Mouse (Mus musculus) spleen, postnatal 14 days (tissue): ENCODE data around the gene Ppfibp2.
A peak's percentile ranks its signal among the peaks of the same experiment; 100 is the strongest.

ENCODE experiments used
- DNase-seq, 2 experiments: peaks; one replicate each; pipeline ENCODE4 v3.0.0; 2021 to 2022; ENCODE audit warnings: low spot score in 2 of 2

Gene Ppfibp2

GRCm38 (mm10) chr7:107702461-107703380 is 107.7 kb downstream of the Ppfibp2 start:
- DNase-seq, result no peak

GRCm38 (mm10) chr7:107705941-107706340 is 110.9 kb downstream of the Ppfibp2 start:
- no peak for DNase-seq

GRCm38 (mm10) chr7:107707650-107708049 is 112.6 kb downstream of the Ppfibp2 start:
- DNase-seq, result peak; percentile 28 to 33

- DNase-seq, result peak; percentile 47 to 58
These were observed 113.6 kb downstream of the Ppfibp2 start for GRCm38 (mm10) chr7:107708491-107709112.

- DNase-seq, result no peak
These were observed 117.7 kb downstream of the Ppfibp2 start for GRCm38 (mm10) chr7:107712743-107713142.

- DNase-seq, result no peak
These were observed 119.1 kb downstream of the Ppfibp2 start for GRCm38 (mm10) chr7:107714067-107714466.

GRCm38 (mm10) chr7:107720771-107721170 is 125.8 kb downstream of the Ppfibp2 start:
- DNase-seq, result no peak

- DNase-seq, result no peak
These were observed 127.5 kb downstream of the Ppfibp2 start for GRCm38 (mm10) chr7:107722536-107722935.

- no peak for DNase-seq
These were observed 132.5 kb downstream of the Ppfibp2 start for GRCm38 (mm10) chr7:107727538-107727937.

GRCm38 (mm10) chr7:107730587-107730986 is 135.6 kb downstream of the Ppfibp2 start:
- DNase-seq, result no peak

GRCm38 (mm10) chr7:107733162-107733561 is 138.2 kb downstream of the Ppfibp2 start:
- no peak for DNase-seq

GRCm38 (mm10) chr7:107738726-107739125 is 143.7 kb downstream of the Ppfibp2 start:
- no peak for DNase-seq

- no peak for DNase-seq
These were observed 148.0 kb downstream of the Ppfibp2 start for GRCm38 (mm10) chr7:107742963-107743465.

GRCm38 (mm10) chr7:107744454-107744853 is 149.4 kb downstream of the Ppfibp2 start:
- no peak for DNase-seq

- DNase-seq, result no peak
These were observed 150.1 kb downstream of the Ppfibp2 start for GRCm38 (mm10) chr7:107745111-107745510.

- DNase-seq, result no peak
These were observed 151.0 kb downstream of the Ppfibp2 start for GRCm38 (mm10) chr7:107746036-107746435.

- DNase-seq, result no peak
These were observed 152.5 kb downstream of the Ppfibp2 start for GRCm38 (mm10) chr7:107747476-107747875.

- DNase-seq, result peak in 1 of 2 experiments; percentile 54
These were observed 152.9 kb downstream of the Ppfibp2 start for GRCm38 (mm10) chr7:107747954-107748353.

GRCm38 (mm10) chr7:107749270-107749669 is 154.3 kb downstream of the Ppfibp2 start:
- DNase-seq, result no peak

- no peak for DNase-seq
These were observed 154.7 kb downstream of the Ppfibp2 start for GRCm38 (mm10) chr7:107749721-107750120.

- DNase-seq, result no peak
These were observed 157.1 kb downstream of the Ppfibp2 start for GRCm38 (mm10) chr7:107752031-107752520.

GRCm38 (mm10) chr7:107755905-107756304 is 160.9 kb downstream of the Ppfibp2 start:
- no peak for DNase-seq
